ENCODE assay signal across 8 mouse cellular contexts in the genomic region with DNA sequence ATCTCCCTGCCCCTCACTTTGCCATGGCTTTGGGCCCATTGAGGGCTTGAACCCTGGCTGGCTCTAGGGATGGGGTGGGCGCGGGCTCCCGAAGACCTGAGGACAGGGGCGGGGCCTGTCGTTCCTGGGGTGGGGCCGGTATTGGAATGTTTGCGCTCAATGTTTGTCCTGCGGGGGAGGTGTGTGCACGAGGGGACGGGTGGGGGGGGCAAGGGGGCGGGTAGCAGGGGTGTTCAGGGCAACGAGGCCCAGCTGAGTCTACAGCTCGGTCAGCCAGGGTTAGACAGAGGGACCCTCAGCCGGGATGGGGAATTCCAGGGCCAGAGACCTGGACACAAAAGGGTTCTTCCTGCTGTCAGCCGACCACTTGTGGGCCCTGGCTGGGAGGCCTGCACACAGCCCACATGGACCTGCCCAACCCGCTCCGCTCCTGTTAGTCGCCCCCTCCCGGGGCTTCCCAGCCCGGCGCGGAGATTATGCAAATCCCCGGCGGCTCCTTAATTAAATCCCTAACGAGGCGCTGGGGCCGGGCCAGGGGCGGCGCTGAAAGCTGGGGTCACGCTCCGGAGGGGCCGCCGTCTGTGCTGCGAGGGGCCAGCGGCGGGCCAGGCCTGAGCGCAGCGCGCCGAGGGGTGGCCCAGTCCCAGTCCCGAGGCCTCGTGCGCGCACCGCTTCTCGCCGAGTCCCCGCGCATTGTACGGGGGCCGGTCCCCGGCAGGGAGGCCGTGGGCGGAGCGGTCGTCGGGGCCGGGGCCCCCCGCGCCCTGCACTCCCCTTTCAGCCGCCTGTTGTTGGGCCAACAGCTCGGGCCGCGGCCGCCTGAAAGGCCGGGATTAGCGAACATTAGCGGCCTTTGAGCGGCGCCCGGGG. TPM values are rescaled to one million over a fixed set of nuclear protein-coding genes. Genes with fewer than 3 reads are reported as not detected.
DNase-seq lines count a peak whose midpoint lies in the region; ATAC-seq and TF ChIP-seq lines count a peak whose summit lies in the region.

No protein-coding gene starts in this region.

- TF ChIP-seq EP300 in ES-Bruce4 (IDR thresholded peaks at IDR 0.05; ENCODE audit: insufficient read depth, low read depth, low read length) = no peak

- ATAC-seq in intestine, postnatal 0 days = peak; percentile 31
- ATAC-seq in liver, embryonic 11.5 days (replicated peaks; ENCODE audit: low FRiP score) = peak; percentile 54
- ATAC-seq in neural tube, embryonic 11.5 days (ENCODE audit: insufficient read depth, low FRiP score, low TSS enrichment) = peak; percentile 69
- ATAC-seq in CD4-positive, CD25-positive, alpha-beta regulatory T cell, adult 4 months = no peak

- H3K9me3 ChIP-seq in ES-Bruce4 (replicated peaks; ENCODE audit: control insufficient read depth, insufficient read depth, low read length, poor library complexity, severe bottlenecking) = 0 out of 2 replicates have a peak, but pooled peaks cover 4% of the 10 kb centered on the region
- no peaks in the 10 kb centered on the region for H3K9me3 ChIP-seq in intestine, postnatal 0 days (ENCODE audit: control insufficient read depth)
- no peaks in the 10 kb centered on the region for H3K9me3 ChIP-seq in liver, embryonic 11.5 days (ENCODE audit: control insufficient read depth, low read length)
- no peaks in the 10 kb centered on the region for H3K9me3 ChIP-seq in neural tube, embryonic 11.5 days (ENCODE audit: control insufficient read depth, low read length)

- H3K4me3 ChIP-seq in ES-Bruce4 (ENCODE audit: low read depth, low read length) = peak overlapping the region; percentile 37
- peak overlapping the region; percentile 46 for H3K4me3 ChIP-seq in intestine, postnatal 0 days (ENCODE audit: low read depth, low read length)
- H3K4me3 ChIP-seq in liver, embryonic 11.5 days (ENCODE audit: low read depth, low read length) = peak overlapping the region; percentile 52
- peak overlapping the region; percentile 38 for H3K4me3 ChIP-seq in neural tube, embryonic 11.5 days (ENCODE audit: low read depth, low read length)

- peak overlapping the region; percentile 79 for H3K9ac ChIP-seq in ES-Bruce4 (ENCODE audit: low read depth, poor library complexity, severe bottlenecking)
- peak overlapping the region; percentile 58 for H3K9ac ChIP-seq in intestine, postnatal 0 days (ENCODE audit: low read depth, low read length)
- H3K9ac ChIP-seq in liver, embryonic 11.5 days (ENCODE audit: low read depth, low read length) = peak overlapping the region; percentile 68
- H3K9ac ChIP-seq in neural tube, embryonic 11.5 days (ENCODE audit: low read length) = peak overlapping the region; percentile 71

- no peaks in the 10 kb centered on the region for H3K36me3 ChIP-seq in ES-Bruce4 (ENCODE audit: control insufficient read depth, insufficient read depth, low read length, poor library complexity, severe bottlenecking)
- no peaks in the 10 kb centered on the region for H3K36me3 ChIP-seq in intestine, postnatal 0 days (ENCODE audit: control insufficient read depth, insufficient read depth)
- H3K36me3 ChIP-seq in liver, embryonic 11.5 days (ENCODE audit: control insufficient read depth, insufficient read depth, low read length) = no peaks in the 10 kb centered on the region
- H3K36me3 ChIP-seq in neural tube, embryonic 11.5 days (ENCODE audit: control insufficient read depth, insufficient read depth, low read length) = no peaks in the 10 kb centered on the region

- no peak for TF ChIP-seq CTCF in ES-Bruce4 (IDR thresholded peaks at IDR 0.05; ENCODE audit: low read depth, low read length)
- TF ChIP-seq CTCF in intestine, postnatal 0 days (IDR thresholded peaks at IDR 0.05; ENCODE audit: low read depth) = no peak

- 5% methylated on average over 65 of the region's 71 CpGs for WGBS in intestine, postnatal 0 days
- 7% methylated on average over 71 of the region's 71 CpGs for WGBS in liver, embryonic 11.5 days
- WGBS in neural tube, embryonic 11.5 days = under 1% methylated on average over 68 of the region's 71 CpGs

- DNase-seq in adrenal gland, postnatal 25 days = peak; percentile 27
- DNase-seq in frontal cortex, postnatal 14 days (ENCODE audit: low spot score in 2 of 2) = peak; percentile 25 to 48
- DNase-seq in liver, embryonic 11.5 days (ENCODE audit: low spot score) = peak; percentile 63
- peak; percentile 80 for DNase-seq in neural tube, embryonic 11.5 days (ENCODE audit: low spot score)
- peak; percentile 49 to 51 for DNase-seq in urinary bladder, postnatal 36 days (ENCODE audit: low spot score in 2 of 2)

- no peaks in the 10 kb centered on the region for H3K4me1 ChIP-seq in ES-Bruce4 (ENCODE audit: control insufficient read depth, insufficient read depth, low read length)
- H3K4me1 ChIP-seq in intestine, postnatal 0 days (replicated peaks; ENCODE audit: control insufficient read depth, insufficient read depth, low read length) = 0 out of 2 replicates have a peak, but pooled peaks cover 4% of the 10 kb centered on the region
- peaks cover 38% of the 10 kb centered on the region for H3K4me1 ChIP-seq in liver, embryonic 11.5 days (replicated peaks; ENCODE audit: control insufficient read depth, insufficient read depth, low read length)
- peaks cover 78% of the 10 kb centered on the region for H3K4me1 ChIP-seq in neural tube, embryonic 11.5 days (ENCODE audit: control insufficient read depth, insufficient read depth, low read length)

- H3K27me3 ChIP-seq in ES-Bruce4 (ENCODE audit: control insufficient read depth, insufficient read depth, low read length, poor library complexity, severe bottlenecking) = no peaks in the 10 kb centered on the region
- H3K27me3 ChIP-seq in intestine, postnatal 0 days (replicated peaks; ENCODE audit: control insufficient read depth, insufficient read depth, low read length) = peaks cover 9% of the 10 kb centered on the region; the same call in 1 of the 2 replicates
- peaks cover 54% of the 10 kb centered on the region for H3K27me3 ChIP-seq in liver, embryonic 11.5 days (replicated peaks; ENCODE audit: control insufficient read depth, insufficient read depth, low read length)
- H3K27me3 ChIP-seq in neural tube, embryonic 11.5 days (ENCODE audit: control insufficient read depth, insufficient read depth, low read length) = peaks cover 16% of the 10 kb centered on the region; the same call in 1 of the 2 replicates

- H3K27ac ChIP-seq in ES-Bruce4 (ENCODE audit: insufficient read depth, low read length) = no peak overlapping the region
- H3K27ac ChIP-seq in intestine, postnatal 0 days (ENCODE audit: low read depth, low read length) = no peak overlapping the region
- peak overlapping the region; percentile 73 for H3K27ac ChIP-seq in liver, embryonic 11.5 days (ENCODE audit: low read depth, low read length)
- H3K27ac ChIP-seq in neural tube, embryonic 11.5 days (ENCODE audit: low read depth, low read length) = peak overlapping the region; percentile 92

- no peak for TF ChIP-seq POLR2A in ES-Bruce4 (IDR thresholded peaks at IDR 0.05; ENCODE audit: insufficient read depth, low read length)

- H3K4me2 ChIP-seq in intestine, postnatal 0 days (replicated peaks; ENCODE audit: low read depth) = peak overlapping the region; percentile 86
- H3K4me2 ChIP-seq in liver, embryonic 11.5 days = peak overlapping the region; percentile 84
- H3K4me2 ChIP-seq in neural tube, embryonic 11.5 days (ENCODE audit: low read depth) = peak overlapping the region; percentile 84

RNA-seq across cellular contexts. Expression of a gene that starts 26.4 kb away (rescaled TPM):
- polyA plus RNA-seq in ES-Bruce4 (2011; ENCODE audit: insufficient read depth, insufficient read length, low read depth, missing spikeins) = 2.9 and 4.0 TPM in 2 replicates
- total RNA-seq in adrenal gland, postnatal 25 days (2021) = 2.0 and 3.2 TPM in 2 replicates
- 2.6 and 3.5 TPM in 2 replicates for polyA plus RNA-seq in intestine, postnatal 0 days (2015; fragmentation: Nextera tagmentation; extraction: Ambion mirVana)
- 7.8 and 8.5 TPM in 2 replicates for polyA plus RNA-seq in liver, embryonic 11.5 days (2014; fragmentation: Nextera tagmentation; extraction: Ambion mirVana)
- polyA plus RNA-seq in neural tube, embryonic 11.5 days (2014; fragmentation: Nextera tagmentation; extraction: Ambion mirVana) = 61.3 and 72.0 TPM in 2 replicates
- not detected for polyA plus RNA-seq in CD4-positive, CD25-positive, alpha-beta regulatory T cell, adult 4 months (2017; shearing (Covaris generic))

RNA-seq across cellular contexts. Expression of a gene that starts 36.9 kb away (rescaled TPM):
- 7.3 and 9.5 TPM in 2 replicates for polyA plus RNA-seq in ES-Bruce4 (2011; ENCODE audit: insufficient read depth, insufficient read length, low read depth, missing spikeins)
- total RNA-seq in adrenal gland, postnatal 25 days (2021) = 27.7 and 29.5 TPM in 2 replicates
- polyA plus RNA-seq in intestine, postnatal 0 days (2015; fragmentation: Nextera tagmentation; extraction: Ambion mirVana) = 18.5 and 18.8 TPM in 2 replicates
- polyA plus RNA-seq in liver, embryonic 11.5 days (2014; fragmentation: Nextera tagmentation; extraction: Ambion mirVana) = 35.7 and 38.0 TPM in 2 replicates
- polyA plus RNA-seq in neural tube, embryonic 11.5 days (2014; fragmentation: Nextera tagmentation; extraction: Ambion mirVana) = 38.6 and 39.7 TPM in 2 replicates
- polyA plus RNA-seq in CD4-positive, CD25-positive, alpha-beta regulatory T cell, adult 4 months (2017; shearing (Covaris generic)) = 10 to 100 TPM; 33.7 to 42.9 TPM

RNA-seq across cellular contexts. Expression of a gene that starts 37.2 kb away (rescaled TPM):
- polyA plus RNA-seq in ES-Bruce4 (2011; ENCODE audit: insufficient read depth, insufficient read length, low read depth, missing spikeins) = 162 and 185 TPM in 2 replicates
- 14.2 and 14.4 TPM in 2 replicates for total RNA-seq in adrenal gland, postnatal 25 days (2021)
- polyA plus RNA-seq in intestine, postnatal 0 days (2015; fragmentation: Nextera tagmentation; extraction: Ambion mirVana) = 37.3 and 39.3 TPM in 2 replicates
- polyA plus RNA-seq in liver, embryonic 11.5 days (2014; fragmentation: Nextera tagmentation; extraction: Ambion mirVana) = 229 and 255 TPM in 2 replicates
- polyA plus RNA-seq in neural tube, embryonic 11.5 days (2014; fragmentation: Nextera tagmentation; extraction: Ambion mirVana) = 238 and 260 TPM in 2 replicates
- 10 to 100 TPM; 18.2 to 32.2 TPM for polyA plus RNA-seq in CD4-positive, CD25-positive, alpha-beta regulatory T cell, adult 4 months (2017; shearing (Covaris generic))

RNA-seq across cellular contexts. Expression of a gene that starts 42.7 kb away (rescaled TPM):
- polyA plus RNA-seq in ES-Bruce4 (2011; ENCODE audit: insufficient read depth, insufficient read length, low read depth, missing spikeins) = 109 and 121 TPM in 2 replicates
- 48.6 and 54.7 TPM in 2 replicates for total RNA-seq in adrenal gland, postnatal 25 days (2021)
- polyA plus RNA-seq in intestine, postnatal 0 days (2015; fragmentation: Nextera tagmentation; extraction: Ambion mirVana) = 91.4 and 92.9 TPM in 2 replicates
- polyA plus RNA-seq in liver, embryonic 11.5 days (2014; fragmentation: Nextera tagmentation; extraction: Ambion mirVana) = 369 and 394 TPM in 2 replicates
- 242 and 267 TPM in 2 replicates for polyA plus RNA-seq in neural tube, embryonic 11.5 days (2014; fragmentation: Nextera tagmentation; extraction: Ambion mirVana)
- polyA plus RNA-seq in CD4-positive, CD25-positive, alpha-beta regulatory T cell, adult 4 months (2017; shearing (Covaris generic)) = 100 to 1,000 TPM; 123 to 141 TPM

Comparison
In these comparisons a context has a peak if more than half of its experiments do, and no peak if none do; other contexts are left out.
1. H3K27ac ChIP-seq: peak in liver, embryonic 11.5 days (single experiment) and neural tube, embryonic 11.5 days (single experiment); none in ES-Bruce4 (single experiment) and intestine, postnatal 0 days (single experiment).
2. DNase-seq: peak in every context shown above with its lines; median percentile 80 in neural tube, embryonic 11.5 days; 63 in liver, embryonic 11.5 days; 50 in urinary bladder, postnatal 36 days; 36 in frontal cortex, postnatal 14 days; 27 in adrenal gland, postnatal 25 days.
3. Peak in every context shown above with its lines, with median percentiles within 50 percentile points of each other: H3K4me3 ChIP-seq, H3K9ac ChIP-seq and H3K4me2 ChIP-seq.